Mouse (Mus musculus): Measurements from ENCODE around the gene Jmjd1c.

Gene Jmjd1c

DNA sequence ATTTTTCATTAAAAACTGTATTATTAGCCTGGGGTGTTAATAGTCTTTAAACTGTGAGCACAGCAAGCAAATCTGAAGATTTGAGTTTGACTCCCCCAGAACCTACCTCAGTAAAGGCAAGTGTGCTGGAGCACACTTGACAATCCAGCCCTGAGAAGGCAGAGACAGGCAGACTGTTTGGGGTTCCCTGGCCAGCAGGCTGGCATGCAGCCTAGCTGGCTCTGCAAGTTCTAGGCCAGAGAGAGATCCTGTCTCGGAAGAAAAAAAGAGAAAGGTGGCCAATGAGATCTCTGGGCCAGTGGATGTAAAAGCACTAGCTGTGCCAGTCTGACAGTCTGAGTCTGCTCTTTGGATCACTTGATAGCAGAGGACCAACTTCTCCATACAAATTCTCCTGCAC is 33.6 kb downstream of the Jmjd1c start:
- no peak for DNase-seq (ENCODE audit: low spot score)

DNA sequence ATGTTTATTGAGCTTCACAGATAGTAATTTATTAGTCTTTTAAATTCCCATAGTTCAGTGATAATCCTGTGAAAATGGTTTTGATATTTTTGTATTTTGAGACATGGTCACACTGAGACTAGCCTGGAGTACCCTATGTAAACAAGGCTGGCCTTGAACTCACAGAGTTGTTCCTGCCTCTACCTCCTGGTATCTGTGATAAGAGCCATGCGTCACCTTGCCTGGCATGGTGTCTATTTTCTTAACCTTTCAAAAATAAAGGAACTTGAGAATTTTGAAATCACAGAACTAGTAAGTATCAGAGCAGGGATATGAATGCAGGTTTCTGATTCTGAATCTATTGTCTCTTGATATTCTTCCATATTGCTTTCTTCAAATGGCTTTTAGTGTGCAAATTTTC is 35.8 kb downstream of the Jmjd1c start:
- no peak for DNase-seq (ENCODE audit: low spot score)

DNA sequence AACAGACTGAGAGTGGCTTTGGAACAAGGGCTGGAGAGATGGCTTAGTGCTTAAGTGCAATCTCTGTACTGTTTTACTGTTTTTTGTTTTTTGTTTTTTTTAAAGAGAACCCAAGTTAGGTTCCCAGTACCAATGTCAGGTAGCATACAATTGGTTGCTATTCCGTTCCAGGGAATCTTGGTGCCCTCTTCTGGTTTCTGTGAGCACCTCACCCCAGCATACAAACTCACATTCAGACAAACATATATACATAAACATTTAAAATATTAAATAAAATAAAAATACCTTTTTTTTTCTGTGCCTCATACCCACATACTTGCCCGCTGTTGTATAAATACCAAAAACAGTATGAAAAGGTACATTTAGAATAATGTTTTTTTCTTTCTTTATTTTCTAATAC is 38.4 kb downstream of the Jmjd1c start:
- DNase-seq (ENCODE audit: low spot score) = no peak

DNA sequence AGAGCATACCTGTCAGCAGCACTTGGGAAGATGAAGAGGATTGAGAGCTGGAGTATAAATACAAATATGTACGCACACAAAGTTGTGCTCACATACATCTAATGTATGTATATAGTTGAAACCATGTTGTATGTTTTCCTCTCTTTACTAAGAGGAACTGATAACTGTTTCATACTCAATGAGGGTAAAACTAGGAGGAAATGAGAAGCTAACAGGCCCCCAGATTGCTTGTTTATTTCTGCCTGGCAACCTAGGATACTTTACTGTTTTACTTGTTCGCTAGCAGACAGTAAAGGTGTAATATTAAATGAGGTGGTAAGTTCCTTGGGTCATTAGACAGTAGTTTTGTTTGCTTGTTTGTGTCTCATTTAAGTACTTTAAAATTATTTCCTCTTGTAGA is 41.5 kb downstream of the Jmjd1c start:
- no peak for DNase-seq (ENCODE audit: low spot score)

DNA sequence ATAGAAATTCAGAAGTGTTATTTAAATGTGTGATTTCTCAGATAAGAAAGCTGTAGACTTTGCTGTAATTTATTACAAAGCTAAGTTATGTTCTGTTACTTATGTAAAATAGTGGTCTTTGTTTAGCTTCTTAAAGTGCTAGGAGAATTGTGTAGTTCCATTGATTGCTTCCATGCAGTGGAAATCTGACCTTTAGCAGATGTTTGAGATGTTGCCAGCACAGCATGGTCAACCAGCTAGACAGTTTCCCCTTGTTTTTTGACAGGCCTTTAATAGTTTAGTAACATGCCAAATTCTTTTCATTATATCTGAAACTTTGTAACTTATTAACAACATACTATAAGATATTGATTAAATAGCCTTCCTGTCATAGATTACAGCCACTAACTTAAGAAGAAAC is 47.7 kb downstream of the Jmjd1c start:
- DNase-seq (ENCODE audit: low spot score) = no peak

DNA sequence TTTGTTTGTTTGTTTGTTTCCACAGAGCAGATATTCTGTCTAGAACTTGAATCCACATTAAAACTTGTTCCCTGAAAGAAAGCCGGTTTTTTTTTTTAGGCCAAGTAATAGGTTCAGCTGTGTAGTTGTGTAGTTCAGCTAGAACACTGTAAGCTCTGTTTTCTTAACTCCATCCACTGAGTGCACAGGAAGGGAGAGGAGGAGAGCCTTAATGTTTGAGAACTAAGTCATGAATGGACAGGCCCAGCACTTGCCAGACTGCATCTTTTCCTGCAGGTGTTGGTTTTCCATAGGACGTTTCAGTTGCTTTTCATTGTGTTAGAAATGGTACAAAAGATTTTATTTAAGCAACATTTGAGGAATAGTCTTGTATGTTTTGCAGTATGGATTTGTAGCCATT is 48.3 kb downstream of the Jmjd1c start:
- DNase-seq (ENCODE audit: low spot score) = no peak

DNA sequence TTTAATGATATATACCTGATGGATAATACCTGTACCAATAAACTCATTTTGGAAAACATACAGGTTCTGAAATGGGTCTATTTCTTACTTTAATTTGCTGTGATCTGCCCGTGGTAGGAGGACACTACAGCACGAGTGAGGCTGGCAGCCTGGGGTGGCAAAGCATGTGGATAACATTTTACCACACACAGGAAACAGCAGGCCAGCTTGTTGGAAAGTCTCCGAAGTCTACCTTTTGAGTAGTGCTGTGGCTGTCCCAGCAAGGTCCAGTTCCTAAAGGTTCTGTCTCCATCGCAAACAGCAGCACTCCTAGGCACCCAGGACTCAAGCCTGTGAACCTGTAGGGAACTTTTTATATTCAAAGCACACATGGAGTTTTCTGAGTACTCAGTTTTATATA is 49.7 kb downstream of the Jmjd1c start:
- no peak for DNase-seq (ENCODE audit: low spot score)

DNA sequence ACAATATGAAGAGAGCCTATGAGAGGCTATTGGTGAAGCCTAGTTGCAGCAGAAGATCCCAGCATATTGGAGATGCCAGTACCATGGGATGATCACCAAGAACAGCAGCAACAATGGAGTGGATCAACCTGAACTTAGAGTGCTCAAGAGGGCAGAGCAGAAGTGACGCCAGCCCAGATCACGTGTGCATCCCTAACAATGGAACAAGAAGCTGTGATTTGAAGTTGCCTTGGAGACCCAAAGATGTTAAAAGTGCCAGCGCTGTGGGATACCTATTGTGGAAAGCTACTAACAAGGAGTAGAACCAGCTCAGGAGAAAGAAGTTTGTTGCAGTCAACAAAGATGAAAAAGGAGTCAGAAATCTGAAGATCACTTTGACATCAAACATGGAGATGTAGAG is 55.8 kb downstream of the Jmjd1c start:
- DNase-seq (ENCODE audit: low spot score) = no peak

DNA sequence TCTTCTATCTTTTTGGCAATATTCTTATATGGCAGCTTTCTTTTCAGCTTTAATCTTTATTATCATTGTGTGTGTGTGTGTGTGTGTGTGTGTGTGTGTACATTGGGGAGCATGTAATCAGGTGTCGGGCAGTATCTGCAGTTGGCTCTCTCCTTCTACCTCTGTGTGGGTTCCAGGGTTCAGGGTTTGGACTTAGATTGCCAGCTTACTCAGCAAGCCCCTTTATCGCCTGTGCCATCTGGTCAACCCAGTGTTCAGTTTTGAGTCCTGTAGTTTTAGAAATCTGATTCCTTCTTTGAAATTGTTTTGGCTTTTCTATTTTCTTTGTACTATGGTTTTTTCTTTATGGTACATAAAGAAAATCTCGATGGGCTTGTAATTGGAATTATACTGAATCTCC is 58.7 kb downstream of the Jmjd1c start:
- no peak for DNase-seq (ENCODE audit: low spot score)

DNA sequence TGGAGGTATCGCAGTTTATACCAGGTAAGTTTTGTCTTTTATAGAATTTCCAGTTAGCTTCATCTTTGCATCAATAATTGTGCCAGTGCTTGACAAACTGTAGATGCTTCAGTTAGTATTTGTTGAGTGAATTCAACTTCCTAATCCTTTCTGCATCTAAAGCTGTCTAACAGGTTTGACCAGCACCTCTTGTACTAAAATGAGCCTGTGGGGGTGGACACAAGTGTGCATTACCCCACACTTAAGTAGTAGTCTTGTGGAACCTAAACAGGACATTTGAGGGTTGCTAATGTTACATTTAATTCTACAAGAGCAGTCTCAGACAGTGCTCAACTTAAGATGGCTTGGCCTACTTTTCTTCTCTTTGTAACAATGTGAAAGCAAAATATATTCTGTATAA is 78.1 kb downstream of the Jmjd1c start:
- peak; percentile 68 for DNase-seq (ENCODE audit: low spot score)

DNA sequence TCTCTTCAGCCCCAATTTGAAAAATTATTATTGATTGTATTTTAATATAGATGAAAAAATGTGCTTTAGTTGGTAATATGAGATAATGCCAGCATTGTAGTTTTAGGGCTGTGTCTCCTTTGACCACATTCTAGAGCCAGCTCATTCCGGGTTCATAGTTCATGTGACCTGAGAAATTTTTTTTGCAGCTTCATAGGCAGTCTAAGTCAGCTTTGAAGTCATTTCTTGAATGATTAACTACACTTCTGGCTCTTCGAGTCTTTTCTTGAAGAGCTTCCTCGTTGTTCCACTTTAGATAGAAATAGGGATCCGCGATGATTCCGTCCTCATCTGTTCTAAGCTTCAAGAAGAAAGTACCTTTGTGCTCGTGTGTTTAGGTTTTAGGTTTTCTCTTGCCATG is 80.1 kb downstream of the Jmjd1c start:
- no peak for DNase-seq (ENCODE audit: low spot score)

DNA sequence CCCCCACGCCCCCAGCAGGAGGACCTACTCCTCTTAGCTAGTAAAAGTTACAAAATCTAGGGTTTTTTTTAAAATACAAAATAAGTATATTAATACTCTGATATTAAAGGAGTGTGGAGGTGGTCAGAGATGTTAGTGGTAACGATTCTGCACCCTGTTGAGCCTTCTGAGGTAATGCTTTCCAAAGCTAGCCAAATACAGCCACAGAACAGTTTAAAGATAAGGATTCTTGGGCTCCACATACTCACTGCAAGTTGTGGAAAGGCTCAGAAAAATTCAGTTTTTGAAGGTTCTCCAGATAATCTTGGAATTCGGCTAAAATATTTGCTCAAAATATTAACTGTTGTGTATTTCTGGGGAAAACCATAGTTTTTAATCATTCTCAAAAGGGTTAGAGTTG is 81.0 kb downstream of the Jmjd1c start:
- no peak for DNase-seq (ENCODE audit: low spot score)

DNA sequence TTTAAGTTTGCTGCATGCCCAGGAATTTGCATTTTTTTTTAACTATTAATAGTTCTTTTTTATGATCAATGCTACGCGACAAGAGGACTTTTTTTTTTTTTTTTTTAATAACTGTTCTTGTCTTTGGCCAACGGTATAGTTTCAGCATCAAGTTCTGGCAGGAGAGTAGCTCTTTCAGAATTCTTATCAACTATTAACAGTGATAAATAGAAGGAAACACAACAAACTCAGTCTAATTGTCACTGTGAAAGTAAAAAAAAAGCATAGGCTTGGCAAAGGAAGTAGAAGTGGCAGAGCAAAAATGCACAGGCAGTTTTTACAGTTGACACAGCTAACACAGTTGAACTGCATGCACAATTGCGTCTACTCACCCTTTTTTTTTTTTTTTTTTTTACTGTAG is 81.5 kb downstream of the Jmjd1c start:
- no peak for DNase-seq (ENCODE audit: low spot score)

DNA sequence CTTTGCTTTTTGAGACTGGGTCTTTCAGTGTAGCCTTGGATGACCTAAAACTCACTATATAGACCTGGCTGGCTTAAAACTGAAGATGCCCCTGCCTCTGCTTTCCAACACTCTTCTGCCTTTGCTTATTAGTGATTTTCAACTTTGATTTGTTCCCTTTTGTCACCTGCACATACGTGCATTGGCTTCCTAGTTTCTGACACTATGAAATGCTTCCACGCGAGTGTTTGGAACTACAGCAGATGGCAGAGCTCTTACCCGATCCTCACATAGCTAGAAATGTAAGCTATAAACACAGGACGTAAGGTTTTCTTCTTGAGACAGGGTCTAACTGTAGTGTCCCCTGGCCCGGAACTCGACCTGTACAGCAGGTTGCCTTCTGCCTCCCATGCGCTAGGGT is 84.1 kb downstream of the Jmjd1c start:
- no peak for DNase-seq (ENCODE audit: low spot score)

DNA sequence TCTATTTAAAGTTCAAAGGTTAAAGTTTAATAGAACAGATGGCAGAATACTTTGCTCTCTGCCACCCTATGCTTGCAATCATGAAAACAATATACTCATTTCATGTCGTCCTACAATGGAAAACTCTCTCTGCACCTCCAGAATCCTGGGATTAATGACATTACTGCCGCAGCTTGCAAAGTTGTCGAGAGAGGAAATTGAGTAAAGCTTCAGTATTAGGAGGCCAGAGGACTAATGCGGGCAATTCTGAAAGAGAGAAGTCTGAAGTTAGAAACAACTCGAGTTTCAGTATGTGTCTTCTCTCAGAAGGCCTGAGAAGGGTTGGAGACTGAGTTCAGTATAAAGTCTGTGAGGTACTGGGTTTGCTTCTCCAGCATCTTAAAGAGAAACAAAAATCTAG is 84.9 kb downstream of the Jmjd1c start:
- no peak for DNase-seq (ENCODE audit: low spot score)

DNA sequence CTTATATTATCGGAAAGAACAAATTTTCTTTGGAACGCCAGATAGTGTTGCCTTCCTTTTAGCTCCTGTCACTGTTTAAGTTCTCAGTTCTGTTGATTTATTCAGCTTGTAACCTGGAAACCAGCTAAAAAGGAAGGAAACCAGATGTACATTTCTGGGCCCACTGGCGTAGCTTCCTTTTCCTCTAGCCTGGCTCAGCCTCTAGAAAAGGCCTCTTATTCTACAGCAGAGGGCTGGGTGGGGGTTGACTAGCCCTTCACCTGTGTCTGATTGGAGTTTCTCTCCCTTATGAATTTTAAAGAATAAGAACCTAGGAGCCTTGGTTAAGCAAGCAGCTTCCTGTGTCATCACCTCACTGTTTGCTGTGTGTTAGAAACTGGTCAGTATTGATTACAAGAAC is 86.7 kb downstream of the Jmjd1c start:
- peak; percentile 31 for DNase-seq (ENCODE audit: low spot score)

DNA sequence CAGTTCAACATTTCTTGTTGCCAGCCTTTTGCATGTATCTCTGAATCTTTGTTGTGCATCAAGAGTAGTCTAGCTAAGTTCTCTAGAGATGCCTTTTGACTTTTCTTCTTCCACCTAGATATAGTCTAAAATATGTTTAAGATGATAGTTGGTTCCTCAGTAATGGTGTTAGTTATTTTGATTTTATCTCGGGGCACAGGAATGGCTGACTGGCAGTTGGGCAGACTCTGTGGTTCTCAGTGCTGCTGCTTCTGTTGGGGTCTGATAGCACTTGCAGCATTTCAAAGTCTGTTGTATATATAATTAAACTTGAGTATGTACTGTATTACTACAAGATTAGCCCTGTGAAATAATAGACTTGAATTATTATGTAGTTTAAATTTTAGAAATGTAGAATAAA is 87.2 kb downstream of the Jmjd1c start:
- DNase-seq (ENCODE audit: low spot score) = no peak

DNA sequence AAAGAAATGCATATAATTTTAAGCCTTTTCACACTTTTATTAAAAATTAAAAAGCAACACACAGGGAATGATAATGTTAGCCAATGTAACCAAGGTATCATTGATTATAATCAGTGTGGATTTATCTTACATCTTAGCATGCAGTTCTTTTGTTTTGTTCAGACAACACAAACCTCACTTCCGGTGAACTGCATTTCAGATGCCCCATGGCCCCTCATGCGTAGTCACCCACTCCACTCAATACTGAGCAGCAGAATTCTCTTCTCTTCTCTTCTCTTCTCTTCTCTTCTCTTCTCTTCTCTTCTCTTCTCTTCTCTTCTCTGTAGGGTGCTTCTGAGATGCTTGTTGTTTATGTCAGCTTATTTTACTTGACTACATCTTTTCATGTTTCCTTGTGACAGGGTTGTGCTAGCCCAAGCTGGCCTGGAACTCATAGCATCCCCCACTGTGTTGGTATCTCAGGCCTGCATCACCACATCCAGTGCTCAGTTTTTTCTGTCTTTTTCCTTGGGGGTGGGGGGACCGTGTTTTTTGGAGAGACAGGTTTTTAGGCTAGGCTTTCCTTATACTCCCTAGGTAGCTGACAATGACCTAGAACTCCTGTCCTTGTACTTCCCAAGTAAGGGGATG is 88.6 kb downstream of the Jmjd1c start:
- no peak for DNase-seq (ENCODE audit: low spot score)

DNA sequence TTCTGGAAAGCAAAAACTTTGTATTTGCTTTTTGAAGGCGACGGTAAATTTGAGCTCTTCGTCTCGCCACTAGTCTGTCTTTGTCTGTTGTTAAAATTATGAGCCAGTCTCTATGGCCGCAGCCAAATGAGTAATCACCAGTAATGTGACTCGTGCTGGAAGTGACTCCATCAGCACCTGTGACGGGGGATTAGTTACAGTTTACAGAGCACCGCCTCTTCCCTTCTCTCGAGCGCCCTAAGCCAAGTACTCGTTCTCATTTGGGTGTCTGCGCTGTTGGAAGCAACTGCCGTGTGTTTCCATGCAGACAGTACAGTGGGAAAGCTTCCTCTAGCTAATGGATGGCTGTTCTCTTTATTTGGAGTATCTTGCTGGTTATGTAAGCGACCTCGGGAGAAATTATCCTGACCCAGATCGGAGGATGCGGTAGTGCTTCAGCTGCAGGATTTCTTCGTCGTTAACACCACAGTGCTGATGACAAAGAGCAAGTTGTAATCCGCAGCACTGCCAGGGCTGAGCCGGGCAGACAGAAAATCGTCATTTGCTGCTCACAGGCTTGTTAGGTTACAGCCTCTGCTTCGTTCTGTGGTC is 89.7 kb downstream of the Jmjd1c start:
- peak; percentile 87 for DNase-seq (ENCODE audit: low spot score)

DNA sequence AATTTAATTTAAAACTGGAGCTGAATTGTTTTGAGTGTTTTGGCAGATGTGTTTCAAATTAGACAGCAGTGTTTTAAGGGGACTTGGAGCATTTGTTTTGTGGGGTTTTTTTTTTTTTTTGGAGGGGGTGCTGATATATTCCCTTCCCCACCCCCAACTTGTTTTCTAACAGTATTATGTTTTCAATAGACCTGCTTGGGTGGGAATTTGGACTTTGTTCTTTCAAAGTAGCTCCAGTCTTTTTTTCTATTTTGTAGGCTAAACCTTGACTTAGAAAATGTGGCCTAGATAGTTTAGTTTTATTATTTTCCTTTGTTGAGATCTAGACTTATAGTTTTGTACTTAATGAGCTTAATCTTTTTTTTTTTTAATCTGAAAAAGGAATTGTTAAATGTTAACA is 90.6 kb downstream of the Jmjd1c start:
- DNase-seq (ENCODE audit: low spot score) = no peak

DNA sequence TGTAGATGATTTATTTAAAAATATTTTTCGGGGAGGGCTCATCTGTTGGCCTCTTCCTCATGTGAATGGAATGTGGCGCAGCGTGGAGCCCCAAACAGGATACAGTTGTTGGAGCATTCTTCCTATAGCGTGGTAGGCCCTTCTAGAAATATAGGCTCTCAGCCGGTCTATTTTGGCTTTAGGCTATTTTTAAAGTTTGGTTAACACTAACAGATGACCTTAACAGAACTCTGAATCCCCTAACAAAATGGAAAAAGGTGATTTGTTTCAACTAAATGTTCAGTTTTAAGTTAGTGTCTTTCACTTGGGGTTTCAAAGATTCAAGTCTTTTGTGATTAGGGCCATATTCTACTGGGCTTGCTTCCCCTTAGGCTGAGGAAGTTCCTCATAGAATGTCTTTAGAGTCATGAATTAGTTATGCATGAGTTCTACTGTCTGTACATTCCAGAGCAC is 91.1 kb downstream of the Jmjd1c start:
- DNase-seq (ENCODE audit: low spot score) = no peak

DNA sequence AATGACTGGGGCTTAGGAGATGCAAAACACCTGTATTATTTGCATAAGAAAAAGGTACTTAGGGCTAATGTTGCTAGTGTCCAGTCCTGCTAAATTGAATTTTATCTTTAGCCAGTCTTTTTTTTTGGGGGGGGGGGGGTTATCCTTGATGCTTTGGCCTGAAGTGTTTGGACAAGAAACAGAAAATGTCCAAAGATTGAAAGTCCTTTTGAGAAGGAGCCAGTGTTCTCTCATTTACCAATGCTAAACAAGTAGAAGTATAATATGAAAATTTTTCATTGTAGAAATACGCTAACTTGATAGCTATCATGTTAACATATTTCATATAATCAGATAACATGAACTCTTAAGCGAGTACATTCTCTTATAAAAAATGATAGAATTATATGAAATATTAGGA is 92.0 kb downstream of the Jmjd1c start:
- no peak for DNase-seq (ENCODE audit: low spot score)

DNA sequence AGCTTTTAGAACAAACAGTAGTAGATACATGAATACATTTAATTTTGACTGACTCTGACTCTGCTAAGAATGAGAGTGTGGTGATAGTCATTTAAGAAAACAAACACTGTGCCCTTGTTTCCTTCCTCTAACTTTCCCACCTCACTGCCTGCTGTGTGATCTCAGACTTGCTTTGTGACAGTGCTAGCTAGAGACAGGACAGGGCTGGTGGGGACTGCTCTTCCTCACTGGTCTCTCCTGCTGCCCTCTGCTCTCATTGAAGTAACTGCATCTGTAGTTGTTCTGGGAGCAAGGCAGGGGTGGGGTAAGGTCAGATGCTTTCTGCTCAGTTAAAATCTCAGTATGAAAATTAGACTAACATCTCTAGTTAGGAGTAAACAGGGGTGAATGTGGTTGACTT is 93.1 kb downstream of the Jmjd1c start:
- no peak for DNase-seq (ENCODE audit: low spot score)

DNA sequence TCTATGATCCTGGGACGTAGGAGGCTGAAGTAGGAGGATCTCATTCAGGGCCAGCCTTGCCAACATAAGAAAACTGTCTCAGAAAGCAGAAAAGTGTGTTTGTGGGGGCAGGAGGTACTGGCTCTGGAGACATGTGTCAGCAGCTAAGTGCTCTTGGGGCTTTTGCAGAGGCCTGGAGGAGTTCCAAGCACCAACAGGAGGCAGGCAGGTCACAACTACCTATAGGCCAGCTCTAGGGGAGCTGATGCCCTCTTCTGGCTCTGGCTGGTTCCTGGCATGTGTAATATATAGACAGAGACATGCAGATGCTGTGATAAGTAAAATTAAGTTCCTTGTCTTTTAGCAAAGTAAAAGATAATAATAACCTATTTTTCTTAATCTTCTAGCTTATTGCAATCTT is 94.3 kb downstream of the Jmjd1c start:
- DNase-seq (ENCODE audit: low spot score) = peak; percentile 45
